Mouse (Mus musculus) retina, postnatal 7 days (tissue): ENCODE data around the gene Phf20.
"Not testable (repeated sequence)": the region's sequence is repeated elsewhere in the genome, so short reads cannot be mapped to it uniquely, and the experiment has no call there.

ENCODE experiments used
- DNase-seq: peaks from one replicate; pipeline ENCODE4 v3.0.0-alpha.2; 2012; ENCODE audit warnings: low read depth, low spot score

Gene Phf20

GRCm38 (mm10) chr2:156196302-156197128 is at the start of gene Phf20:
TSS of gene Phf20 (plus strand) at chr2:156196466.
- DNase-seq: peak; percentile 91

- DNase-seq: no peak
These were observed 48.9 kb upstream of the Phf20 start for GRCm38 (mm10) chr2:156147316-156147915.

GRCm38 (mm10) chr2:156151538-156151937 is 44.7 kb upstream of the Phf20 start:
- DNase-seq: no peak

GRCm38 (mm10) chr2:156165478-156165877 is 30.8 kb upstream of the Phf20 start:
- no peak for DNase-seq

GRCm38 (mm10) chr2:156166557-156166956 is 29.7 kb upstream of the Phf20 start:
- no peak for DNase-seq

- no peak for DNase-seq
These were observed 19.2 kb upstream of the Phf20 start for GRCm38 (mm10) chr2:156177079-156177478.

GRCm38 (mm10) chr2:156177651-156178050 is 18.6 kb upstream of the Phf20 start:
- no peak for DNase-seq

GRCm38 (mm10) chr2:156179046-156179795 is 17.0 kb upstream of the Phf20 start:
- peak; percentile 62 for DNase-seq

- no peak for DNase-seq
These were observed 16.5 kb upstream of the Phf20 start for GRCm38 (mm10) chr2:156179796-156180093.

GRCm38 (mm10) chr2:156180094-156180821 is 16.0 kb upstream of the Phf20 start, which contains the start of gene Rbm39:
TSS of gene Rbm39 (minus strand) at chr2:156180238.
- DNase-seq: peak; percentile 99

- DNase-seq: no peak
These were observed 15.3 kb upstream of the Phf20 start for GRCm38 (mm10) chr2:156180824-156181590.

- no peak for DNase-seq
These were observed 14.7 kb upstream of the Phf20 start for GRCm38 (mm10) chr2:156181592-156181991.

GRCm38 (mm10) chr2:156189241-156189640 is 7.0 kb upstream of the Phf20 start:
- not testable (repeated sequence) for DNase-seq

GRCm38 (mm10) chr2:156190004-156190896 is 6.0 kb upstream of the Phf20 start:
- DNase-seq: no peak

- DNase-seq: no peak
These were observed 4.7 kb upstream of the Phf20 start for GRCm38 (mm10) chr2:156191540-156191939.

GRCm38 (mm10) chr2:156192068-156192467 is 4.2 kb upstream of the Phf20 start:
- DNase-seq: no peak

GRCm38 (mm10) chr2:156193066-156193862 is 3.0 kb upstream of the Phf20 start:
- DNase-seq: no peak

- no peak for DNase-seq
These were observed 1.7 kb upstream of the Phf20 start for GRCm38 (mm10) chr2:156194571-156194970.
